Mouse (Mus musculus) intestine, embryonic 16.5 days (tissue): ENCODE measurements around the gene Slc9a9. TPM values are rescaled to one million over a fixed set of nuclear protein-coding genes. Genes with fewer than 3 reads are reported as not detected.

Source experiments
- ATAC-seq: fragments of 200-750 bp; cut with Nextera tagmentation; 2 replicates; pipeline ENCODE4 v1.8.0; 2017; ENCODE audit warnings: moderate TSS enrichment, moderate library complexity
- H3K27ac ChIP-seq: fragments of 300-500 bp; sonication (generic); 2 replicates; pipeline ENCODE4 v1.5.1; 2014; ENCODE audit warnings: mild to moderate bottlenecking, low read length
- H3K27me3 ChIP-seq: fragments of 300-500 bp; sonication (generic); replicated peaks from 2 replicates; pipeline ENCODE4 v1.6.1; 2014; ENCODE audit warnings: low read length, control low read depth, mixed read lengths; ENCODE audit not compliant: control insufficient read depth, insufficient read depth
- H3K36me3 ChIP-seq: fragments of 300-500 bp; sonication (generic); 2 replicates; pipeline ENCODE4 v1.6.1; 2014; ENCODE audit warnings: low read length, control low read depth; ENCODE audit not compliant: control insufficient read depth, insufficient read depth
- H3K4me1 ChIP-seq: fragments of 300-500 bp; sonication (generic); 2 replicates; pipeline ENCODE4 v1.6.1; 2014; ENCODE audit warnings: low read length, control low read depth, mixed read lengths; ENCODE audit not compliant: control insufficient read depth, insufficient read depth
- H3K4me2 ChIP-seq: fragments of 300-500 bp; sonication (generic); 2 replicates; pipeline ENCODE4 v1.6.1; 2014; ENCODE audit warnings: low read depth, low read length, control low read depth
- H3K4me3 ChIP-seq: fragments of 300-500 bp; sonication (generic); 2 replicates; pipeline ENCODE4 v1.5.1; 2014; ENCODE audit warnings: mild to moderate bottlenecking, low read length
- H3K9ac ChIP-seq: fragments of 300-500 bp; sonication (generic); 2 replicates; pipeline ENCODE4 v1.6.1; 2014; ENCODE audit warnings: low read depth, low read length
- H3K9me3 ChIP-seq: fragments of 300-500 bp; sonication (generic); 2 replicates; pipeline ENCODE4 v1.6.1; 2016; ENCODE audit warnings: low read length, control low read depth; ENCODE audit not compliant: control insufficient read depth
- WGBS: fragments of 180-500 bp; shearing (Covaris S2); extraction: QIAGEN DNeasy Blood & Tissue Kit; methylation state at CpG from one replicate; pipeline ENCODE4 v1.1.7; 2014; 5-methylcytosine and 5-hydroxymethylcytosine counted together
- polyA plus RNA-seq: library from polyadenylated mRNA; unstranded; fragments of >200 nt; fragmentation: Nextera tagmentation; extraction: Ambion mirVana; gene quantifications from 2 replicates; pipeline ENCODE4 v1.2.1, GENCODE M21; 2015

Gene Slc9a9
- polyA plus RNA-seq, 1 experiment from 2014 or later, result 2.3 TPM

GRCm38 (mm10) chr9:94712084-94712483 is 42.4 kb downstream of the Slc9a9 start:
- Histone ChIP-seq H3K9ac (no peak overlapping the region), H3K4me1 (no peaks in the 10 kb centered on the region), H3K9me3 (no peaks in the 10 kb centered on the region), H3K36me3 (no peaks in the 10 kb centered on the region), H3K4me3 (no peak overlapping the region), H3K4me2 (no peak overlapping the region), H3K27ac (no peak overlapping the region), H3K27me3 (no peaks in the 10 kb centered on the region)
- 84% methylated on average over 5 of the region's 5 CpGs for WGBS
- no peak for ATAC-seq

- ATAC-seq, result no peak
- Histone ChIP-seq H3K27ac (no peak overlapping the region), H3K27me3 (no peaks in the 10 kb centered on the region), H3K9ac (no peak overlapping the region), H3K4me3 (no peak overlapping the region), H3K36me3 (no peaks in the 10 kb centered on the region), H3K4me1 (no peaks in the 10 kb centered on the region), H3K9me3 (no peaks in the 10 kb centered on the region), H3K4me2 (no peak overlapping the region)
- 73% methylated on average over 2 of the region's 2 CpGs for WGBS
Observed at GRCm38 (mm10) chr9:94716695-94717094, 47.0 kb downstream of the Slc9a9 start.

- Histone ChIP-seq H3K9me3 (no peaks in the 10 kb centered on the region), H3K4me2 (no peak overlapping the region), H3K36me3 (no peaks in the 10 kb centered on the region), H3K9ac (no peak overlapping the region), H3K27me3 (no peaks in the 10 kb centered on the region), H3K27ac (no peak overlapping the region), H3K4me3 (no peak overlapping the region), H3K4me1 (no peaks in the 10 kb centered on the region)
- 69% methylated on average over 2 of the region's 2 CpGs for WGBS
- ATAC-seq, result no peak
Observed at GRCm38 (mm10) chr9:94723631-94724030, 53.9 kb downstream of the Slc9a9 start.

GRCm38 (mm10) chr9:94725121-94725520 is 55.4 kb downstream of the Slc9a9 start:
- no peaks in the 10 kb centered on the region for H3K9me3 ChIP-seq
- no peaks in the 10 kb centered on the region for H3K27me3 ChIP-seq
- H3K9ac ChIP-seq, result no peak overlapping the region
- WGBS, result 92% methylated on average over 5 of the region's 5 CpGs
- no peak overlapping the region for H3K27ac ChIP-seq
- ATAC-seq, result no peak
- H3K4me1 ChIP-seq, result no peaks in the 10 kb centered on the region
- H3K4me2 ChIP-seq, result no peak overlapping the region
- no peaks in the 10 kb centered on the region for H3K36me3 ChIP-seq
- no peak overlapping the region for H3K4me3 ChIP-seq

- H3K4me3 ChIP-seq, result no peak overlapping the region
- no peaks in the 10 kb centered on the region for H3K27me3 ChIP-seq
- ATAC-seq, result no peak
- no peak overlapping the region for H3K4me2 ChIP-seq
- no peaks in the 10 kb centered on the region for H3K4me1 ChIP-seq
- H3K27ac ChIP-seq, result no peak overlapping the region
- H3K36me3 ChIP-seq, result no peaks in the 10 kb centered on the region
- no peak overlapping the region for H3K9ac ChIP-seq
- H3K9me3 ChIP-seq, result no peaks in the 10 kb centered on the region
- WGBS, result 32% methylated on average over 5 of the region's 5 CpGs
Observed at GRCm38 (mm10) chr9:94727457-94727856, 57.7 kb downstream of the Slc9a9 start.

GRCm38 (mm10) chr9:94730396-94730795 is 60.7 kb downstream of the Slc9a9 start:
- 91% methylated on average over 8 of the region's 8 CpGs for WGBS
- no peak overlapping the region for H3K4me3 ChIP-seq
- ATAC-seq, result no peak
- H3K4me1 ChIP-seq, result no peaks in the 10 kb centered on the region
- no peaks in the 10 kb centered on the region for H3K27me3 ChIP-seq
- no peaks in the 10 kb centered on the region for H3K9me3 ChIP-seq
- H3K27ac ChIP-seq, result no peak overlapping the region
- no peak overlapping the region for H3K4me2 ChIP-seq
- H3K9ac ChIP-seq, result no peak overlapping the region
- H3K36me3 ChIP-seq, result no peaks in the 10 kb centered on the region

GRCm38 (mm10) chr9:94732136-94732535 is 62.4 kb downstream of the Slc9a9 start:
- Histone ChIP-seq H3K9ac (no peak overlapping the region), H3K9me3 (no peaks in the 10 kb centered on the region), H3K36me3 (no peaks in the 10 kb centered on the region), H3K4me3 (no peak overlapping the region), H3K27me3 (no peaks in the 10 kb centered on the region), H3K4me2 (no peak overlapping the region), H3K4me1 (no peaks in the 10 kb centered on the region), H3K27ac (no peak overlapping the region)
- WGBS, result 83% methylated on average over 6 of the region's 6 CpGs
- no peak for ATAC-seq

GRCm38 (mm10) chr9:94732599-94733287 is 63.0 kb downstream of the Slc9a9 start:
- H3K36me3 ChIP-seq, result no peaks in the 10 kb centered on the region
- 63% methylated on average over 8 of the region's 8 CpGs for WGBS

GRCm38 (mm10) chr9:94734320-94734719 is 64.6 kb downstream of the Slc9a9 start:
- Histone ChIP-seq H3K27ac (no peak overlapping the region), H3K9me3 (no peaks in the 10 kb centered on the region), H3K4me3 (no peak overlapping the region), H3K36me3 (no peaks in the 10 kb centered on the region), H3K9ac (no peak overlapping the region), H3K27me3 (no peaks in the 10 kb centered on the region), H3K4me1 (no peaks in the 10 kb centered on the region), H3K4me2 (no peak overlapping the region)
- no peak for ATAC-seq
- 75% methylated on average over 1 of the region's 1 CpGs for WGBS

More at GRCm38 (mm10) chr9:94732599-94733287, 63.0 kb downstream of the Slc9a9 start:
- Histone ChIP-seq H3K4me1 (no peaks in the 10 kb centered on the region), H3K27me3 (no peaks in the 10 kb centered on the region), H3K27ac (no peak overlapping the region), H3K4me3 (no peak overlapping the region), H3K9me3 (no peaks in the 10 kb centered on the region), H3K4me2 (no peak overlapping the region), H3K9ac (no peak overlapping the region)
- peak; percentile 48 for ATAC-seq

GRCm38 (mm10) chr9:94737226-94737625 is 67.5 kb downstream of the Slc9a9 start:
- Histone ChIP-seq H3K27me3 (no peaks in the 10 kb centered on the region), H3K9ac (no peak overlapping the region), H3K4me3 (no peak overlapping the region), H3K36me3 (no peaks in the 10 kb centered on the region), H3K9me3 (no peaks in the 10 kb centered on the region), H3K27ac (no peak overlapping the region), H3K4me2 (no peak overlapping the region), H3K4me1 (no peaks in the 10 kb centered on the region)
- 74% methylated on average over 5 of the region's 5 CpGs for WGBS
- ATAC-seq, result no peak
